Mouse (Mus musculus): ENCODE data around the gene Lrba. TPM values are rescaled to one million over a fixed set of nuclear protein-coding genes. Genes with fewer than 3 reads are reported as not detected.

Lrba gene
- polyA plus RNA-seq, 1 experiment from 2014 or later = 2.6 TPM

DNA sequence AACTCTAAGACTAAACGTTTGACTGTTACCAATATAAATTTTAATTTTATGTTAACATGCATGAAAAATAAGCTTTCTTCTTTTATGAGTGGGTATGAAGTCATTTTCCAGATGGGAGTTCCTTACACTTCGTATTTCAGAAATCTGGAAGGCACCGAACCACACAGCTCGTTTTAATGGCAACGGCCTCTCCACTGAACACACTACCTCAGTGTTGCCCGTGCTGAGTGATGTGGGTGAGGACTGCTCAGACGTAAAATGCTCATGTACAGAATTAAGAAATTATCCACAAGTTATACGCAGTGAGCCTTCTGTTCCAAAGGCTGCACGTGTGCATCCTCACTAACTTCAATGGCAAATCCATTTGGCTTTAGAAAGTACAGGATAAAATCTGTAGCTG lies 582.4 kb downstream of the Lrba start:
- Histone ChIP-seq H3K9ac (ENCODE audit: low read length) (no peak overlapping the region), H3K4me1 (replicated peaks; ENCODE audit: control insufficient read depth, insufficient read depth) (no peaks in the 10 kb centered on the region), H3K4me3 (ENCODE audit: low read depth, low read length) (no peak overlapping the region), H3K9me3 (ENCODE audit: control insufficient read depth, low read length) (no peaks in the 10 kb centered on the region), H3K27me3 (ENCODE audit: control insufficient read depth, insufficient read depth, low read length) (peaks cover 2% of the 10 kb centered on the region; the same call in 1 of the 2 replicates), H3K36me3 (ENCODE audit: control insufficient read depth, insufficient read depth, low read length) (no peaks in the 10 kb centered on the region), H3K27ac (replicated peaks) (no peak overlapping the region), H3K4me2 (replicated peaks; ENCODE audit: low read depth) (no peak overlapping the region)
- TF ChIP-seq EP300 (optimal IDR thresholded peaks at IDR 0.05) (no peak), CTCF (IDR thresholded peaks at IDR 0.05; ENCODE audit: low read depth) (no peak)
- ATAC-seq (ENCODE audit: low FRiP score, low TSS enrichment) (no peak), DNase-seq (ENCODE audit: low spot score) (no peak)
- WGBS = 91% methylated on average over 9 of the region's 9 CpGs

DNA sequence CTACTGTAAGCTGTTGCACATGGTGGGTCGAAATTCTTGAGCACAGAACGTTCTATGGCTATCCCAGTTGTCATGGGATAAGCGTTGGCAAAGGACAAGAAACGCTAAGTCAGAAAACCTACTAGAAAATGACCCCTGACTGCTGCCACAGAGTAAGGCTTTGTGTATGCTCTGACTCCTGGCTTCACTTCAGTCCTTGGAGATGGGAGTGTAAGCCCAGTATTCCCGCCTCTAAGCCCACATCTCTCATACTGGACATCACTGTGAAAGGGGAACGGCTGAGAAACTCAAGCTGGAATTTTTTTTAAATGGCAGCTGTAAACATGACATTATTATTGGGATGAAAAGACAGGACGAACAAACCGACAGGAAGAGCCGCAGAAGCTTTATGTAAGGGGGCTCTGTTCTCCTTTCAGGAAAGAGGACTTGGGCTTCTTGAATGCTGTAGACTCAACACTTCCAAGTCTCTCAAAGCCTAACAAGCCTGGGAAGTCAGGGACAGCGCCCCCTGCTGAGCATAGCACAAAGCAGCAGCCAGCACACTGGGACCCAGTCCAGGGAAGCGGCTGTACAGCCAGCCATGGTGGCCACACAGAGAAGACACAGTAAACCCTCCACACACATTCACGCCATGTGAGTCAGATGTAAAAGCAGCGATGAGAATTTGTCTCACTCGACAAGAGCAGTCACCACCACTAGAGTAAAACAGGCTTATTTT lies 583.4 kb downstream of the Lrba start:
- H3K4me2 ChIP-seq (replicated peaks; ENCODE audit: low read depth) = no peak overlapping the region
- H3K9me3 ChIP-seq (ENCODE audit: control insufficient read depth, low read length) = no peaks in the 10 kb centered on the region
- WGBS = 68% methylated on average over 14 of the region's 14 CpGs
- H3K27ac ChIP-seq (replicated peaks) = no peak overlapping the region
- no peaks in the 10 kb centered on the region for H3K4me1 ChIP-seq (replicated peaks; ENCODE audit: control insufficient read depth, insufficient read depth)
- no peaks in the 10 kb centered on the region for H3K36me3 ChIP-seq (ENCODE audit: control insufficient read depth, insufficient read depth, low read length)
- no peak for ATAC-seq (ENCODE audit: low FRiP score, low TSS enrichment)
- DNase-seq (ENCODE audit: low spot score) = no peak
- no peak overlapping the region for H3K9ac ChIP-seq (ENCODE audit: low read length)
- no peak overlapping the region for H3K4me3 ChIP-seq (ENCODE audit: low read depth, low read length)
- peaks cover 2% of the 10 kb centered on the region; the same call in 1 of the 2 replicates for H3K27me3 ChIP-seq (ENCODE audit: control insufficient read depth, insufficient read depth, low read length)
- no peak for TF ChIP-seq EP300 (optimal IDR thresholded peaks at IDR 0.05)
- peak; percentile 71 for TF ChIP-seq CTCF (IDR thresholded peaks at IDR 0.05; ENCODE audit: low read depth)

DNA sequence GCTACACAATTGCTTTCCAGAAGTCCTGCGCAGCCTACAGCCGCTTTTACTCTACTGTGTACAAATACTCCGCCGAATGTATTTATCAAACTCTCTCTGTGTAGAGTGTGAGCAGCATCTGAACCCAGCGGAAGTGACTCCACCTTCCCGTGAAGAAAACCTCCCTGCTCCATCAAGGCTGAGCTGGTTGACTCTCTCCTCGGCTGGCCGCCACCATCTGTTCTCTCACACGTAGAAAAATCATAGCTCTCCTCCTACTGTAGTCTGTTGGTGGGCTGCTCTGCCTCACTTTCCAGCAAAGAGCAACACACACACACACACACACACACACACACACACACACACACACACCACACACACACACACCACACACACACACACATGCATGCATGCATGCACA lies 584.7 kb downstream of the Lrba start:
- TF ChIP-seq EP300 (optimal IDR thresholded peaks at IDR 0.05) (no peak), CTCF (IDR thresholded peaks at IDR 0.05; ENCODE audit: low read depth) (no peak)
- DNase-seq (ENCODE audit: low spot score) = no peak
- Histone ChIP-seq H3K4me1 (replicated peaks; ENCODE audit: control insufficient read depth, insufficient read depth) (no peaks in the 10 kb centered on the region), H3K27me3 (ENCODE audit: control insufficient read depth, insufficient read depth, low read length) (no peaks in the 10 kb centered on the region), H3K36me3 (ENCODE audit: control insufficient read depth, insufficient read depth, low read length) (no peaks in the 10 kb centered on the region), H3K9ac (ENCODE audit: low read length) (no peak overlapping the region), H3K9me3 (ENCODE audit: control insufficient read depth, low read length) (no peaks in the 10 kb centered on the region), H3K4me3 (ENCODE audit: low read depth, low read length) (no peak overlapping the region), H3K27ac (replicated peaks) (peak overlapping the region; percentile 75; the same call in 1 of the 2 replicates), H3K4me2 (replicated peaks; ENCODE audit: low read depth) (no peak overlapping the region)
- no peak for ATAC-seq (ENCODE audit: low FRiP score, low TSS enrichment)
- WGBS = 50% methylated on average over 9 of the region's 9 CpGs

DNA sequence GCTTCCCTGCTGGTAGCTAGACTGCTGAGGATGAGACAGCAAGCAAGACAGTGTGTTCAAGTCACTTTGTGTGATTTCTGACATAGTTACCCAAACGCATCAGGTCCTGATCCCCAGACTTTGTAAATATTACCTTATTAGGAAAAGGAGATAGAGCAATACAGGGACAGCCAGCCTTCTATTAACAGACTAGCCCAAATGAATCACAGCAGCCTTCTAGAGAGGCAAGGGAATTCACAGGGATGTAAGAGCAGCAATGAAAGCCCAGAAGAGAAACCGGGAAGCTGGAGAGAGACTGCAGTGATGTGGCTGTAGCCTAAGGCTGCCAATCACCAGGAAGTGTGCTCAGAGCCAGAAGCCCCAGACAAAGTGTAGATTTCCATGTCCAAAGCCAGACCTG lies 585.2 kb downstream of the Lrba start:
- no peaks in the 10 kb centered on the region for H3K36me3 ChIP-seq (ENCODE audit: control insufficient read depth, insufficient read depth, low read length)
- H3K4me1 ChIP-seq (replicated peaks; ENCODE audit: control insufficient read depth, insufficient read depth) = no peaks in the 10 kb centered on the region
- H3K4me2 ChIP-seq (replicated peaks; ENCODE audit: low read depth) = no peak overlapping the region
- TF ChIP-seq EP300 (optimal IDR thresholded peaks at IDR 0.05) (no peak), CTCF (IDR thresholded peaks at IDR 0.05; ENCODE audit: low read depth) (no peak)
- H3K4me3 ChIP-seq (ENCODE audit: low read depth, low read length) = no peak overlapping the region
- no peaks in the 10 kb centered on the region for H3K9me3 ChIP-seq (ENCODE audit: control insufficient read depth, low read length)
- H3K27me3 ChIP-seq (ENCODE audit: control insufficient read depth, insufficient read depth, low read length) = no peaks in the 10 kb centered on the region
- no peak overlapping the region for H3K9ac ChIP-seq (ENCODE audit: low read length)
- H3K27ac ChIP-seq (replicated peaks) = peak overlapping the region; percentile 75
- DNase-seq (ENCODE audit: low spot score) = no peak
- ATAC-seq (ENCODE audit: low FRiP score, low TSS enrichment) = peak; percentile 32; the same call in 1 of the 2 replicates
- 24% methylated on average over 2 of the region's 2 CpGs for WGBS

DNA sequence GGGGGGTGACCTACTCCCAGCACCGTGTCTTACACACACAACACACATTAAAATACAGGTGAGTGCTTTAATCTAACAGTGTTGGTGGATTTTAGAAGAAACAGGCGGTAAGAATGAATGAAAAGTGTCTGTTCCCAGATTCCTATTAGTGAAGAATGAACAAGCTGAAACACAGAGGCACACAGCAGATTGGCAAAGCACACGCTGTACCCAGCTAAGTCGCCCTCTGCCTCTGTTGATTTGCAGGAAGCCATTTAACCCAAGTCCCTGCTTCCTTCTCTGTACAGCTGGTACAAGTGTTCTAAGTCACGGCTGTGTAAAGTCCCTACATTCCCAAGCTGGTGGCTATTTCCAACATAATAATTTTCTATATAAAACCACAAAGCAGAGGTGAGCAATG lies 586.4 kb downstream of the Lrba start:
- ATAC-seq (ENCODE audit: low FRiP score, low TSS enrichment) = no peak
- Histone ChIP-seq H3K9ac (ENCODE audit: low read length) (no peak overlapping the region), H3K9me3 (ENCODE audit: control insufficient read depth, low read length) (no peaks in the 10 kb centered on the region), H3K4me3 (ENCODE audit: low read depth, low read length) (no peak overlapping the region), H3K27me3 (ENCODE audit: control insufficient read depth, insufficient read depth, low read length) (no peaks in the 10 kb centered on the region), H3K4me2 (replicated peaks; ENCODE audit: low read depth) (no peak overlapping the region), H3K4me1 (replicated peaks; ENCODE audit: control insufficient read depth, insufficient read depth) (no peaks in the 10 kb centered on the region), H3K27ac (replicated peaks) (no peak overlapping the region), H3K36me3 (ENCODE audit: control insufficient read depth, insufficient read depth, low read length) (no peaks in the 10 kb centered on the region)
- no peak for DNase-seq (ENCODE audit: low spot score)
- 85% methylated on average over 5 of the region's 5 CpGs for WGBS
- TF ChIP-seq CTCF (IDR thresholded peaks at IDR 0.05; ENCODE audit: low read depth) = no peak
- TF ChIP-seq EP300 (optimal IDR thresholded peaks at IDR 0.05) = no peak

GRCm38 (mm10) chr3:86812689-86813088 lies 588.2 kb downstream of the Lrba start:
- Histone ChIP-seq H3K27ac (replicated peaks) (no peak overlapping the region), H3K4me2 (replicated peaks; ENCODE audit: low read depth) (no peak overlapping the region), H3K36me3 (ENCODE audit: control insufficient read depth, insufficient read depth, low read length) (no peaks in the 10 kb centered on the region), H3K4me1 (replicated peaks; ENCODE audit: control insufficient read depth, insufficient read depth) (no peaks in the 10 kb centered on the region), H3K27me3 (ENCODE audit: control insufficient read depth, insufficient read depth, low read length) (no peaks in the 10 kb centered on the region), H3K9ac (ENCODE audit: low read length) (no peak overlapping the region), H3K9me3 (ENCODE audit: control insufficient read depth, low read length) (no peaks in the 10 kb centered on the region), H3K4me3 (ENCODE audit: low read depth, low read length) (no peak overlapping the region)
- TF ChIP-seq CTCF (IDR thresholded peaks at IDR 0.05; ENCODE audit: low read depth) (peak; percentile 94), EP300 (optimal IDR thresholded peaks at IDR 0.05) (no peak)
- ATAC-seq (ENCODE audit: low FRiP score, low TSS enrichment) = peak; percentile 85
- WGBS = 28% methylated on average over 3 of the region's 3 CpGs
- peak; percentile 77 for DNase-seq (ENCODE audit: low spot score)
